Mouse (Mus musculus) G1E (cell line): Measurements from ENCODE around the gene Mtcl1.
"Not testable (repeated sequence)": the region's sequence is repeated elsewhere in the genome, so short reads cannot be mapped to it uniquely, and the experiment has no call there.

Experiments
- CTCF ChIP-seq: IDR thresholded peaks from 2 replicates; pipeline ENCODE4 v1.5.1; 2012; ENCODE audit warnings: low read depth, low read length, inconsistent platforms, mixed read lengths
- GATA1 ChIP-seq: IDR thresholded peaks from 2 replicates; pipeline ENCODE4 v1.6.1; 2012; ENCODE audit warnings: borderline replicate concordance, low read length, inconsistent platforms, mixed read lengths
- GATA2 ChIP-seq: IDR thresholded peaks from 2 replicates; pipeline ENCODE4 v1.6.1; 2012; ENCODE audit warnings: low read depth, low read length, inconsistent platforms, borderline replicate concordance

DNA sequence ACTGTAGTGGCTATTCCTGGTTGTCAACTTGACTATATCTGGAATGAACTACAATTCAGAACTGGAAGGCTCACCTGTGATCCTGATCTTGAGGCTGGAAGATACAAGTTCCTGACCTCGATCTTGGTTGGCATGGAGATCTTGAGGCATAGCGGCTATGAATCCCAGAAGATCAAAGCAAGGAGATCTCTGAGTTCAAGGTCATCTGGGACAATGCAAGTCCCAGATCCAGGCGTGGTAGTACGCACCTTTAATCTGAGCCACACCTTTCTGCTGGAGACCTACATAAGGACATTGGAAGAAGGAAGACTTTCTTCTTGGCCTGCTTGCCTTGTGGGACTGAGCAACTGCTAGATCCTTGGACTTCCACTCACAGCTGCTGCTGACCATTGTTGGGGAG, 24.9 kb downstream of the Mtcl1 start:
- TF ChIP-seq CTCF, GATA1, GATA2: not testable (repeated sequence)
